Mouse (Mus musculus): ENCODE measurements around the gene Ppme1.

DNA sequence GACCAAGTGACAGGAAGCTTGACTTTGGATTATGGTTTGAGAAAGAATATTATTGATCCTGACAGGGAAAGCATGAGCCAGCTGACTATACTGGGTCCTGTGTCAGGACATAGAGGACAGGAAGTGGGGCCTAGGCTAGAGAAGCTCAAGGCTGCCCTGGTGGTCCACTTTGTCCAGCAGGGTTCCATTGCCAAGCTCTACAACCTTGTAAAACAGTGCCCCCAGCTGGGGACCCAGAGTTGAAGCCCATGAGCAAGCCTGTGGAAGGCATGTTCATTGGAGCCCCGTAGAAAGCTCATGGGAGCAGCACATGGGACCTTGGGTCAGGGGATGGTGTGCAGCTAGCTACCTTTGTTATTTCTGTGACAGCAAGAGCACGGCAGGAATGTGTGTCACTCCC, 20.2 kb upstream of the Ppme1 start:
- peak; percentile 51 for TF ChIP-seq CTCF (IDR thresholded peaks at IDR 0.05)
- no peak for TF ChIP-seq EP300 (IDR thresholded peaks at IDR 0.05)
